Mouse (Mus musculus) spleen, adult 2 months (tissue): Measurements from ENCODE around the gene Gli2.

Experiments
- CTCF ChIP-seq: fragments of 200-500 bp; IDR thresholded peaks from 2 replicates; pipeline ENCODE4 v1.5.1; 2011; ENCODE audit warnings: mild to moderate bottlenecking, inconsistent platforms; ENCODE audit not compliant: insufficient read depth, insufficient read length, insufficient replicate concordance; ENCODE audit errors: extremely low read depth
- POLR2A ChIP-seq: fragments of 200-500 bp; IDR thresholded peaks from 2 replicates; pipeline ENCODE4 v1.6.1; 2011; ENCODE audit warnings: low read depth, low read length, inconsistent platforms

DNA sequence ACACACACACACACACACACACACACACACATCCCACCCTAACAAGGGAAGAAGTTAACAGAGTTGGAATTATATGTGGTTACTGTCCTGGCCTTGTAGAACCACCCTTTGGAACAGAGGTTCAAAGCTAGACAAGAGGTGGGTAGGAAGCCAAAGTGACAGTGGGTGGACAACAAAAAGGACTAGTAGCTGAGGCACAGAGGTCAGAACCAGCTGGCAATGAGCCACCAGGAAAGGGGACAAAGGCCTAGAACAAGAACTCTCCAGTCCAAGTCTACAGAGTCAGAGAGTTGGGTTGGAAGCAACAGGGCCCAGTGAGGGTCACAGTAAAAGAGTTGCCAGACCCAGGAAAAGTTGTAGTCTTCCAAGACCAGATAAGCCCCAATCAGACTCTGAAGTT, 34.4 kb downstream of the Gli2 start:
- TF ChIP-seq CTCF (no peak), POLR2A (no peak)
